Mouse (Mus musculus) stomach, postnatal 0 days (tissue): ENCODE data around the gene Slc4a1.

ENCODE experiments used
- CTCF ChIP-seq: IDR thresholded peaks from 2 replicates; pipeline ENCODE4 v1.5.1; 2016; ENCODE audit warnings: antibody characterized with exemption, low read depth, mild to moderate bottlenecking, moderate library complexity
- EP300 ChIP-seq: optimal IDR thresholded peaks from 2 replicates; pipeline ENCODE3; 2016; ENCODE audit warnings: antibody characterized with exemption

DNA sequence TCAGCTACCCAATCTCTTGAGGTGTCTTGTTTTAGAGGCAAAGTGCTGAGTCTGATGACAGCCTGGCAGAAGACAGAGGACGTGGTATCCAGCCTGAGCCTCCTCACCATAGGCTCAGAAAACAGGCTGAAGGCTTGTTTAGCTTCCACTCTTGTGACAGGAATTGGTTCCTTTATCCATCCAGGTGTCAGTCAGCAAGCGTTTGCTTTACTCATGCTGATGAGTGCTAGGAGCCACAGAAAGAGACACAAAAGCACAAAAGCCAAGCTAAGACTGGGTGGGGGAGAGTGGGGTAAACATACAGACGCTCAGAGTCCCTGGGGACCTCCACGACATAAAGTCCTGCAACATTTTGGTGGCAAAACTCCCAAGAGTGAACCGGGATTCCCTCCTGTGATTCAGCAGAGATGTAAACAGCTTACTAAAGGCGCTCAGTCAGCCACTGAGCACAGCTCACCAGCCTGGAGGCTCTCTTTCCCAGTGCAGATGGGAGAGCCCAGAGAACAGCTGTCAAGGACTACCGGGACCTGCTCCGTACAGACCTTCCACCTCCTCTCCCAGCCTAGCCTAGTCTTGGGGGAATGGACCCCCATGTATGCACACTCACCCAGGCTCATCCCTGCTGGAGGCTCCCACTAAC is 10.3 kb upstream of the Slc4a1 start:
- TF ChIP-seq CTCF (no peak), EP300 (no peak)
